8 mouse cellular contexts compared by ENCODE assay signal in genomic region chr11:97017696-97018582, GRCm38 (mm10). TPM values are rescaled to one million over a fixed set of nuclear protein-coding genes. Genes with fewer than 3 reads are reported as not detected.
DNase-seq lines count a peak whose midpoint lies in the region; ATAC-seq lines count a peak whose summit lies in the region.

No protein-coding gene starts in this region.

- H3K27ac ChIP-seq in heart, embryonic 12.5 days (ENCODE audit: poor library complexity, severe bottlenecking), result no peak overlapping the region
- no peak overlapping the region for H3K27ac ChIP-seq in forebrain, embryonic 16.5 days (ENCODE audit: low read length)

- ATAC-seq in heart, embryonic 12.5 days (ENCODE audit: insufficient number of reproducible peaks, low FRiP score), result no peak
- no peak for ATAC-seq in forebrain, embryonic 16.5 days

- peaks cover 96% of the 10 kb centered on the region for H3K27me3 ChIP-seq in heart, embryonic 12.5 days (replicated peaks)
- H3K27me3 ChIP-seq in forebrain, embryonic 16.5 days (replicated peaks; ENCODE audit: control insufficient read depth, insufficient read depth, low read length), result peaks cover 65% of the 10 kb centered on the region

- H3K36me3 ChIP-seq in heart, embryonic 12.5 days, result no peaks in the 10 kb centered on the region
- no peaks in the 10 kb centered on the region for H3K36me3 ChIP-seq in forebrain, embryonic 16.5 days (ENCODE audit: control insufficient read depth, insufficient read depth)

- DNase-seq in heart, postnatal 4 days, result no peak
- peak; percentile 28 for DNase-seq in CD4-positive helper T cell, adult 2 months (ENCODE audit: low read depth, low spot score)
- peak; percentile 45 for DNase-seq in lung, postnatal 10 days
- no peak for DNase-seq in spleen, postnatal 10 days (ENCODE audit: low spot score in 2 of 2)
- no peak for DNase-seq in left cerebral cortex, adult 18-20 months (ENCODE audit: low spot score in 2 of 2)
- no peak for DNase-seq in adrenal gland, adult 2 months

- H3K9me3 ChIP-seq in heart, embryonic 12.5 days (replicated peaks), result no peaks in the 10 kb centered on the region
- H3K9me3 ChIP-seq in forebrain, embryonic 16.5 days (ENCODE audit: control insufficient read depth, low read length), result no peaks in the 10 kb centered on the region

- H3K4me3 ChIP-seq in heart, embryonic 12.5 days, result peak overlapping the region; percentile 41
- H3K4me3 ChIP-seq in forebrain, embryonic 16.5 days (replicated peaks; ENCODE audit: low read length), result peak overlapping the region; percentile 28

- WGBS in heart, embryonic 12.5 days, result under 1% methylated on average over 36 of the region's 36 CpGs
- WGBS in forebrain, embryonic 16.5 days, result under 1% methylated on average over 36 of the region's 36 CpGs

- H3K9ac ChIP-seq in heart, embryonic 12.5 days, result no peak overlapping the region
- no peak overlapping the region for H3K9ac ChIP-seq in forebrain, embryonic 16.5 days (replicated peaks; ENCODE audit: low read depth, low read length)

- H3K4me1 ChIP-seq in heart, embryonic 12.5 days (replicated peaks), result peaks cover 29% of the 10 kb centered on the region
- H3K4me1 ChIP-seq in forebrain, embryonic 16.5 days (replicated peaks; ENCODE audit: control insufficient read depth, insufficient read depth, low read length), result peaks cover 20% of the 10 kb centered on the region

- H3K4me2 ChIP-seq in heart, embryonic 12.5 days, result peak overlapping the region; percentile 65
- H3K4me2 ChIP-seq in forebrain, embryonic 16.5 days (ENCODE audit: low read length), result peak overlapping the region; percentile 44; the same call in 1 of the 2 replicates

RNA-seq across cellular contexts. Expression of gene Sp6, which starts 4.7 kb away (rescaled TPM):
- polyA plus RNA-seq in heart, embryonic 12.5 days (2016; fragmentation: Nextera tagmentation; extraction: Ambion mirVana), result 0.22 and 0.45 TPM in 2 replicates
- not detected for total RNA-seq in heart, postnatal 4 days (2021)
- 0.29 and 0.68 TPM in 2 replicates for polyA plus RNA-seq in forebrain, embryonic 16.5 days (2015; fragmentation: Nextera tagmentation; extraction: Ambion mirVana)
- 1 to 10 TPM; 1.4 to 2.0 TPM for total RNA-seq in left cerebral cortex, adult 18-20 months (2021)
- total RNA-seq in adrenal gland, adult 2 months (2021), result under 1 TPM; 0.09 to 0.24 TPM
- polyA plus RNA-seq in adrenal gland, adult 2 months (2012; rRNA removed), result 0.10 and 0.31 TPM in 2 replicates

RNA-seq across cellular contexts. Expression of gene Scrn2, which starts 11.8 kb away (rescaled TPM):
- 17.0 and 18.3 TPM in 2 replicates for polyA plus RNA-seq in heart, embryonic 12.5 days (2016; fragmentation: Nextera tagmentation; extraction: Ambion mirVana)
- total RNA-seq in heart, postnatal 4 days (2021), result 10 to 100 TPM; 12.1 to 15.3 TPM
- 14.4 and 16.2 TPM in 2 replicates for polyA plus RNA-seq in forebrain, embryonic 16.5 days (2015; fragmentation: Nextera tagmentation; extraction: Ambion mirVana)
- 1 to 10 TPM; 4.2 to 4.6 TPM for total RNA-seq in left cerebral cortex, adult 18-20 months (2021)
- 10 to 100 TPM; 13.3 to 25.0 TPM for total RNA-seq in adrenal gland, adult 2 months (2021)
- polyA plus RNA-seq in adrenal gland, adult 2 months (2012; rRNA removed), result 27.6 and 28.6 TPM in 2 replicates

RNA-seq across cellular contexts. Expression of gene Lrrc46, which starts 23.3 kb away (rescaled TPM):
- 0.28 and 0.66 TPM in 2 replicates for polyA plus RNA-seq in heart, embryonic 12.5 days (2016; fragmentation: Nextera tagmentation; extraction: Ambion mirVana)
- under 1 TPM in 1 of 2 experiments, not detected in 1; 0.38 TPM for total RNA-seq in heart, postnatal 4 days (2021)
- 3.0 and 3.1 TPM in 2 replicates for polyA plus RNA-seq in forebrain, embryonic 16.5 days (2015; fragmentation: Nextera tagmentation; extraction: Ambion mirVana)
- under 1 TPM; 0.33 to 0.37 TPM for total RNA-seq in left cerebral cortex, adult 18-20 months (2021)
- 1 to 10 TPM in 1 of 2 experiments, under 1 TPM in 1; 0.98 to 1.1 TPM for total RNA-seq in adrenal gland, adult 2 months (2021)
- polyA plus RNA-seq in adrenal gland, adult 2 months (2012; rRNA removed), result 0.47 and 0.50 TPM in 2 replicates

RNA-seq across cellular contexts. Expression of gene Mrpl10, which starts 23.4 kb away (rescaled TPM):
- 71.3 and 74.7 TPM in 2 replicates for polyA plus RNA-seq in heart, embryonic 12.5 days (2016; fragmentation: Nextera tagmentation; extraction: Ambion mirVana)
- total RNA-seq in heart, postnatal 4 days (2021), result 10 to 100 TPM; 80.2 to 81.0 TPM
- 54.3 and 56.2 TPM in 2 replicates for polyA plus RNA-seq in forebrain, embryonic 16.5 days (2015; fragmentation: Nextera tagmentation; extraction: Ambion mirVana)
- total RNA-seq in left cerebral cortex, adult 18-20 months (2021), result 10 to 100 TPM; 67.4 to 70.6 TPM
- 100 to 1,000 TPM; 130 to 154 TPM for total RNA-seq in adrenal gland, adult 2 months (2021)
- 197 and 276 TPM in 2 replicates for polyA plus RNA-seq in adrenal gland, adult 2 months (2012; rRNA removed)

RNA-seq across cellular contexts. Expression of gene Osbpl7, which starts 32.5 kb away (rescaled TPM):
- 4.8 and 5.5 TPM in 2 replicates for polyA plus RNA-seq in heart, embryonic 12.5 days (2016; fragmentation: Nextera tagmentation; extraction: Ambion mirVana)
- total RNA-seq in heart, postnatal 4 days (2021), result 1 to 10 TPM; 5.6 to 7.5 TPM
- polyA plus RNA-seq in forebrain, embryonic 16.5 days (2015; fragmentation: Nextera tagmentation; extraction: Ambion mirVana), result 11.0 and 13.1 TPM in 2 replicates
- total RNA-seq in left cerebral cortex, adult 18-20 months (2021), result 10 to 100 TPM; 12.9 to 13.2 TPM
- total RNA-seq in adrenal gland, adult 2 months (2021), result 10 to 100 TPM in 1 of 2 experiments, 1 to 10 TPM in 1; 7.4 to 12.7 TPM
- 14.8 and 16.0 TPM in 2 replicates for polyA plus RNA-seq in adrenal gland, adult 2 months (2012; rRNA removed)

Comparison
In these comparisons a context has a peak if more than half of its experiments do, and no peak if none do; other contexts are left out.
1. DNase-seq: peak in CD4-positive helper T cell, adult 2 months (single experiment) and lung, postnatal 10 days (single experiment); none in heart, postnatal 4 days (single experiment), spleen, postnatal 10 days (0 of 2), left cerebral cortex, adult 18-20 months (0 of 2) and adrenal gland, adult 2 months (single experiment).